Mouse (Mus musculus) E14TG2a.4 (cell line): ENCODE measurements at regions not wholly inside any gene's neighbourhood (a gene's known extent, or its start where the extent isn't known, plus 50 kb on each side); places are given as distances from the start of the nearest gene placed in this dataset.

Experiments
- CTCF ChIP-seq: conservative IDR thresholded peaks from 2 replicates; pipeline ENCODE4 v1.5.1; 2014; ENCODE audit warnings: low read length
- NANOG ChIP-seq: IDR thresholded peaks from 2 replicates; pipeline ENCODE4 v1.6.1; 2014; ENCODE audit warnings: borderline replicate concordance, low read length, mixed read lengths
- POU5F1 ChIP-seq: IDR thresholded peaks from 2 replicates; pipeline ENCODE4 v1.6.1; 2014; ENCODE audit warnings: low read length, borderline replicate concordance

GRCm38 (mm10) chr4:106144351-106145116, 171.5 kb upstream of the Usp24 start:
- TF ChIP-seq CTCF: no peak
- TF ChIP-seq NANOG: no peak
- no peak for TF ChIP-seq POU5F1
